Mouse (Mus musculus) lung, embryonic 14.5 days (tissue): ENCODE measurements around the gene Herpud1. TPM values are rescaled to one million over a fixed set of nuclear protein-coding genes. Genes with fewer than 3 reads are reported as not detected.

ENCODE experiments used
- ATAC-seq: fragments of 200-750 bp; cut with Nextera tagmentation; 2 replicates; pipeline ENCODE4 v1.8.0; 2017; ENCODE audit warnings: mild to moderate bottlenecking, moderate TSS enrichment, moderate library complexity; ENCODE audit not compliant: insufficient read depth
- DNase-seq: peaks from one replicate; pipeline ENCODE4 v3.0.0-alpha.2; 2015
- H3K27ac ChIP-seq: fragments of 300-500 bp; sonication (generic); 2 replicates; pipeline ENCODE4 v1.5.1; 2014; ENCODE audit warnings: low read depth, mild to moderate bottlenecking, moderate library complexity
- H3K27me3 ChIP-seq: fragments of 300-500 bp; sonication (generic); 2 replicates; pipeline ENCODE4 v1.6.1; 2014; ENCODE audit warnings: low read length, control low read depth; ENCODE audit not compliant: insufficient read depth
- H3K36me3 ChIP-seq: fragments of 300-500 bp; sonication (generic); 2 replicates; pipeline ENCODE4 v1.6.1; 2014; ENCODE audit warnings: control low read depth; ENCODE audit not compliant: insufficient read depth
- H3K4me1 ChIP-seq: fragments of 300-500 bp; sonication (generic); 2 replicates; pipeline ENCODE4 v1.6.1; 2014; ENCODE audit warnings: antibody characterized with exemption, control low read depth; ENCODE audit not compliant: insufficient read depth
- H3K4me2 ChIP-seq: fragments of 300-500 bp; sonication (generic); 2 replicates; pipeline ENCODE4 v1.6.1; 2014; ENCODE audit warnings: mild to moderate bottlenecking
- H3K4me3 ChIP-seq: fragments of 300-500 bp; sonication (generic); 2 replicates; pipeline ENCODE4 v1.5.1; 2014; ENCODE audit warnings: low read depth, low read length
- H3K9ac ChIP-seq: fragments of 300-500 bp; sonication (generic); 2 replicates; pipeline ENCODE4 v1.6.1; 2014
- H3K9me3 ChIP-seq: fragments of 300-500 bp; sonication (generic); 2 replicates; pipeline ENCODE4 v1.6.1; 2016; ENCODE audit warnings: low read depth, low read length, control low read depth
- CTCF ChIP-seq: IDR thresholded peaks from 2 replicates; pipeline ENCODE4 v1.5.1; 2016; ENCODE audit warnings: antibody characterized with exemption, low read depth
- WGBS: fragments of 180-500 bp; shearing (Covaris S2); extraction: QIAGEN DNeasy Blood & Tissue Kit; methylation state at CpG from one replicate; pipeline ENCODE4 v1.1.7; 2014; 5-methylcytosine and 5-hydroxymethylcytosine counted together
- polyA plus RNA-seq: library from polyadenylated mRNA; unstranded; fragments of >200 nt; fragmentation: Nextera tagmentation; extraction: Ambion mirVana; gene quantifications from 2 replicates; pipeline ENCODE4 v1.2.1, GENCODE M21; 2014

The Herpud1 gene
- polyA plus RNA-seq, 1 experiment from 2014 or later, result 97.9 TPM

GRCm38 (mm10) chr8:94436900-94437299, 50.7 kb downstream of the Herpud1 start:
- TF ChIP-seq CTCF, result no peak
- no peak for ATAC-seq
- Histone ChIP-seq H3K27ac (no peak overlapping the region), H3K4me2 (no peak overlapping the region), H3K4me1 (no peaks in the 10 kb centered on the region), H3K4me3 (no peak overlapping the region), H3K27me3 (peaks cover 8% of the 10 kb centered on the region; the same call in 1 of the 2 replicates), H3K36me3 (no peaks in the 10 kb centered on the region), H3K9me3 (no peaks in the 10 kb centered on the region), H3K9ac (no peak overlapping the region)
- DNase-seq, result no peak
- 75% methylated on average over 3 of the region's 3 CpGs for WGBS

- no peak overlapping the region for H3K4me3 ChIP-seq
- no peak for DNase-seq
- H3K27me3 ChIP-seq, result peaks cover 4% of the 10 kb centered on the region; the same call in 1 of the 2 replicates
- TF ChIP-seq CTCF, result no peak
- 85% methylated on average over 5 of the region's 5 CpGs for WGBS
- no peaks in the 10 kb centered on the region for H3K4me1 ChIP-seq
- no peak overlapping the region for H3K9ac ChIP-seq
- H3K4me2 ChIP-seq, result no peak overlapping the region
- no peak overlapping the region for H3K27ac ChIP-seq
- no peaks in the 10 kb centered on the region for H3K9me3 ChIP-seq
- H3K36me3 ChIP-seq, result no peaks in the 10 kb centered on the region
- no peak for ATAC-seq
Observed at GRCm38 (mm10) chr8:94438659-94439058, 52.4 kb downstream of the Herpud1 start.

- no peak for TF ChIP-seq CTCF
- Histone ChIP-seq H3K27ac (no peak overlapping the region), H3K27me3 (no peaks in the 10 kb centered on the region), H3K9me3 (no peaks in the 10 kb centered on the region), H3K4me1 (no peaks in the 10 kb centered on the region), H3K4me3 (no peak overlapping the region), H3K9ac (no peak overlapping the region), H3K4me2 (no peak overlapping the region), H3K36me3 (no peaks in the 10 kb centered on the region)
- DNase-seq (no peak), ATAC-seq (no peak)
Observed at GRCm38 (mm10) chr8:94439691-94440090, 53.5 kb downstream of the Herpud1 start.

- Histone ChIP-seq H3K27ac (no peak overlapping the region), H3K4me2 (no peak overlapping the region), H3K27me3 (no peaks in the 10 kb centered on the region), H3K9ac (no peak overlapping the region), H3K9me3 (no peaks in the 10 kb centered on the region), H3K4me3 (no peak overlapping the region), H3K4me1 (no peaks in the 10 kb centered on the region), H3K36me3 (no peaks in the 10 kb centered on the region)
- no peak for DNase-seq
- TF ChIP-seq CTCF, result no peak
- 92% methylated on average over 1 of the region's 1 CpGs for WGBS
- ATAC-seq, result no peak
Observed at GRCm38 (mm10) chr8:94440389-94440788, 54.2 kb downstream of the Herpud1 start.

- WGBS, result 79% methylated on average over 1 of the region's 1 CpGs
- no peak for ATAC-seq
- no peaks in the 10 kb centered on the region for H3K36me3 ChIP-seq
- TF ChIP-seq CTCF, result no peak
- H3K27me3 ChIP-seq, result no peaks in the 10 kb centered on the region
- H3K4me3 ChIP-seq, result no peak overlapping the region
- no peak overlapping the region for H3K4me2 ChIP-seq
- H3K4me1 ChIP-seq, result no peaks in the 10 kb centered on the region
- H3K27ac ChIP-seq, result no peak overlapping the region
- H3K9ac ChIP-seq, result no peak overlapping the region
- no peaks in the 10 kb centered on the region for H3K9me3 ChIP-seq
- DNase-seq, result no peak
Observed at GRCm38 (mm10) chr8:94441686-94442085, 55.4 kb downstream of the Herpud1 start.

GRCm38 (mm10) chr8:94443153-94443552, 56.9 kb downstream of the Herpud1 start:
- H3K4me1 ChIP-seq, result no peaks in the 10 kb centered on the region
- no peaks in the 10 kb centered on the region for H3K27me3 ChIP-seq
- ATAC-seq, result no peak
- H3K9ac ChIP-seq, result no peak overlapping the region
- no peaks in the 10 kb centered on the region for H3K36me3 ChIP-seq
- DNase-seq, result no peak
- no peak overlapping the region for H3K4me2 ChIP-seq
- no peak for TF ChIP-seq CTCF
- 72% methylated on average over 3 of the region's 3 CpGs for whole genome bisulfite sequencing
- no peak overlapping the region for H3K27ac ChIP-seq
- no peaks in the 10 kb centered on the region for H3K9me3 ChIP-seq
- no peak overlapping the region for H3K4me3 ChIP-seq

- Histone ChIP-seq H3K4me3 (no peak overlapping the region), H3K27ac (no peak overlapping the region), H3K27me3 (no peaks in the 10 kb centered on the region), H3K4me2 (no peak overlapping the region), H3K36me3 (no peaks in the 10 kb centered on the region), H3K9ac (no peak overlapping the region), H3K9me3 (no peaks in the 10 kb centered on the region), H3K4me1 (no peaks in the 10 kb centered on the region)
- ATAC-seq (no peak), DNase-seq (no peak)
- 62% methylated on average over 2 of the region's 2 CpGs for WGBS
- no peak for TF ChIP-seq CTCF
Observed at GRCm38 (mm10) chr8:94444480-94444879, 58.2 kb downstream of the Herpud1 start.

Other genes starting within 250 kb of the Herpud1 start
- not detected in 2 replicates for gene Mt4, start 249.2 kb upstream of the Herpud1 start, polyA plus RNA-seq
- 2.9 TPM in 2 replicates for gene Mt3, start 233.8 kb upstream of the Herpud1 start, polyA plus RNA-seq
- gene Mt2, start 213.8 kb upstream of the Herpud1 start, polyA plus RNA-seq, result 12.3 and 15.2 TPM in 2 replicates
- 57.4 and 71.3 TPM in 2 replicates for gene Mt1, start 207.4 kb upstream of the Herpud1 start, polyA plus RNA-seq
- gene Nup93, start 171.9 kb upstream of the Herpud1 start, polyA plus RNA-seq, result 118 and 126 TPM in 2 replicates
- not detected in 2 replicates for gene Slc12a3, start 57.2 kb upstream of the Herpud1 start, polyA plus RNA-seq
- gene Nlrc5, start 47.9 kb downstream of the Herpud1 start, polyA plus RNA-seq, result 0.11 and 0.46 TPM in 2 replicates
- 12.1 and 12.4 TPM in 2 replicates for gene Cpne2, start 146.6 kb downstream of the Herpud1 start, polyA plus RNA-seq
- 34.2 and 35.0 TPM in 2 replicates for gene Rspry1, start 215.5 kb downstream of the Herpud1 start, polyA plus RNA-seq
- gene Fam192a, start 215.6 kb downstream of the Herpud1 start, polyA plus RNA-seq, result 51.2 and 52.0 TPM in 2 replicates